Comparison of ENCODE assay signal across 8 mouse cellular contexts in the genomic region with DNA sequence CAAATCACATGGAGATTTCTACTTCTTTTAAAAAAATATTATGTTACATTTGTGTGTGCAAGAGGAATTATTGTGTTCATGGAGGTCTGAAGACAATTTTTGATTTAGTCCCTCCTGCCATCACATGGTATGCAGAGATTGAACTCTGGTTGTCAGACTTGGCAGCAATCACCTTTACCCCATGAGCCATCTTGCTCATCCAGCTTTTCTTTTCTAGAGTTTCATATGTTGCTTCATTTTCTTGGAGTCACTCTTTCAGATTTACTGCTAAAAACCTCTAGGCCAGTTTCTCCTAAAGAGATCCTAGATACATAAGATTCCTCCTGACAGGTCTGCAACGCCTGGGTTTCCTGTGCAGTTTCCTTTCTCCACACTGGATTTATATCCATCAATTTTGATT. TPM values are rescaled to one million over a fixed set of nuclear protein-coding genes. Genes with fewer than 3 reads are reported as not detected.
DNase-seq lines count a peak whose midpoint lies in the region; ATAC-seq and TF ChIP-seq lines count a peak whose summit lies in the region.

No protein-coding gene starts in this region.

- TF ChIP-seq POLR2A in cerebellum, adult 2 months (IDR thresholded peaks at IDR 0.05; ENCODE audit: borderline replicate concordance, insufficient read depth, low read length) = no peak

- peak overlapping the region; percentile 99 for H3K4me2 ChIP-seq in liver, embryonic 15.5 days

- 29% methylated on average over 1 of the region's 1 CpGs for WGBS in cerebellum, adult 2 months
- 27% methylated on average over 1 of the region's 1 CpGs for WGBS in liver, embryonic 15.5 days (ENCODE audit: insufficient replicate concordance)

- TF ChIP-seq CTCF in cerebellum, adult 2 months (IDR thresholded peaks at IDR 0.05; ENCODE audit: borderline replicate concordance, insufficient read depth, low read depth, low read length) = no peak

- H3K4me1 ChIP-seq in cerebellum, adult 2 months (ENCODE audit: control insufficient read depth, insufficient read depth, low read length) = peaks cover 39% of the 10 kb centered on the region; the same call in 1 of the 2 replicates
- peaks cover 74% of the 10 kb centered on the region for H3K4me1 ChIP-seq in megakaryocyte, embryonic 14.5 days
- peaks cover 50% of the 10 kb centered on the region for H3K4me1 ChIP-seq in liver, embryonic 15.5 days (replicated peaks)

- no peaks in the 10 kb centered on the region for H3K9me3 ChIP-seq in megakaryocyte, embryonic 14.5 days
- no peaks in the 10 kb centered on the region for H3K9me3 ChIP-seq in liver, embryonic 15.5 days (replicated peaks)

- no peak overlapping the region for H3K9ac ChIP-seq in liver, embryonic 15.5 days

- DNase-seq in cerebellum, adult 2 months = no peak
- no peak for DNase-seq in cerebellum, adult 18-20 months
- DNase-seq in urinary bladder, adult 2 months (ENCODE audit: low spot score) = no peak
- DNase-seq in embryo, embryonic 11 days = no peak
- no peak for DNase-seq in kidney, postnatal 14 days

- ATAC-seq in megakaryocyte, adult 5-6 weeks (ENCODE audit: poor library complexity, severe bottlenecking) = no peak
- ATAC-seq in liver, embryonic 15.5 days (ENCODE audit: insufficient read depth) = no peak

- H3K36me3 ChIP-seq in megakaryocyte, embryonic 14.5 days (replicated peaks; ENCODE audit: low read length) = no peaks in the 10 kb centered on the region
- no peaks in the 10 kb centered on the region for H3K36me3 ChIP-seq in liver, embryonic 15.5 days (replicated peaks)

- no peaks in the 10 kb centered on the region for H3K27me3 ChIP-seq in cerebellum, adult 2 months (ENCODE audit: control insufficient read depth, insufficient read depth, low read length)
- no peaks in the 10 kb centered on the region for H3K27me3 ChIP-seq in megakaryocyte, embryonic 14.5 days (replicated peaks)
- no peaks in the 10 kb centered on the region for H3K27me3 ChIP-seq in liver, embryonic 15.5 days

- no peak overlapping the region for H3K4me3 ChIP-seq in cerebellum, adult 2 months (replicated peaks; ENCODE audit: insufficient read depth, low read depth, low read length)
- peak overlapping the region; percentile 95 for H3K4me3 ChIP-seq in megakaryocyte, embryonic 14.5 days (replicated peaks)
- no peak overlapping the region for H3K4me3 ChIP-seq in liver, embryonic 15.5 days (replicated peaks)

- peak overlapping the region; percentile 96; the same call in 1 of the 2 replicates for H3K27ac ChIP-seq in cerebellum, adult 2 months (ENCODE audit: insufficient read depth, low read length)
- H3K27ac ChIP-seq in liver, embryonic 15.5 days (replicated peaks) = no peak overlapping the region

RNA-seq across cellular contexts. Expression of a gene that starts 7.3 kb away (rescaled TPM):
- 279 and 288 TPM in 2 replicates for polyA plus RNA-seq in cerebellum, adult 2 months (2012; rRNA removed)
- polyA plus RNA-seq in megakaryocyte, embryonic 14.5 days (2012; ENCODE audit: insufficient read depth, low replicate concordance) = 6.1 and 10.8 TPM in 2 replicates
- total RNA-seq in megakaryocyte, adult 5-6 weeks (2015) = 3.1 and 3.3 TPM in 2 replicates
- total RNA-seq in megakaryocyte, adult 5-6 weeks (2017) = 6.5 and 8.6 TPM in 2 replicates
- polyA plus RNA-seq in liver, embryonic 15.5 days (2015; fragmentation: Nextera tagmentation; extraction: Ambion mirVana) = 6.2 and 8.1 TPM in 2 replicates
- polyA plus RNA-seq in urinary bladder, adult 2 months (2012; rRNA removed) = 193 and 226 TPM in 2 replicates

RNA-seq across cellular contexts. Expression of a gene that starts 49.0 kb away (rescaled TPM):
- 36.9 and 51.5 TPM in 2 replicates for polyA plus RNA-seq in cerebellum, adult 2 months (2012; rRNA removed)
- polyA plus RNA-seq in megakaryocyte, embryonic 14.5 days (2012; ENCODE audit: insufficient read depth, low replicate concordance) = 16.1 and 26.6 TPM in 2 replicates
- total RNA-seq in megakaryocyte, adult 5-6 weeks (2015) = 36.1 and 38.2 TPM in 2 replicates
- 20.3 and 23.8 TPM in 2 replicates for total RNA-seq in megakaryocyte, adult 5-6 weeks (2017)
- polyA plus RNA-seq in liver, embryonic 15.5 days (2015; fragmentation: Nextera tagmentation; extraction: Ambion mirVana) = 11.1 and 12.2 TPM in 2 replicates
- 18.0 and 24.4 TPM in 2 replicates for polyA plus RNA-seq in urinary bladder, adult 2 months (2012; rRNA removed)

Comparison
In these comparisons a context has a peak if more than half of its experiments do, and no peak if none do; other contexts are left out.
1. RNA of a gene that starts 7.3 kb away (polyA plus RNA-seq): 279 to 288 TPM in cerebellum, adult 2 months and 193 to 226 TPM in urinary bladder, adult 2 months; 6.2 to 8.1 TPM in liver, embryonic 15.5 days and 6.1 to 10.8 TPM in megakaryocyte, embryonic 14.5 days; every median in the first group is over 10 times any median in the second.